Mouse (Mus musculus) B cell, adult (primary cell): ENCODE data around the gene Olfr792. TPM values are rescaled to one million over a fixed set of nuclear protein-coding genes. Genes with fewer than 3 reads are reported as not detected.

Source experiments
- total RNA-seq: library from RNA; stranded (reverse); gene quantifications from 4 replicates; pipeline ENCODE4 v1.2.4, GENCODE M21; 2023; ENCODE audit not compliant: inconsistent age

Olfr792 gene
- not detected in 4 replicates for total RNA-seq

DNA sequence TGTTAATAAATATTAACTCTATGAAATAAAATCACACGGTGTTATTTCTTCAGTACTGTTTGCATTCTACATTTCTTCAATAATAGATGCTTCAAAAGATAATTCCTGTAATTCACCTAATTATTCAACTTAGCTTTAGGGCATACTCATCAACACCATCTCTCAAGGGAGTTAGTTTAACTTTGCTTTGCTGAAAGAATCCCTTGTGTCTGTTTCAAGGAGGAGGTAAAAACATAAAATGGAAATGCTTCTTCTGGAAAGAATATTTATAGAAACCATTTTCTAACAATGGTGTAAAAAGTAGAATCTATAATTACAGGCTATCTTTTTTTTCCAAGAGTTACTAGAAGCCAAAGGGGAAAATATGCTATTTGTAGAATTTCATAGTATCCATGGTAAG is at the start of gene Olfr792:
Gene Olfr792 (plus strand): TSS at position 301 of the 400 bp plus-strand sequence.

DNA sequence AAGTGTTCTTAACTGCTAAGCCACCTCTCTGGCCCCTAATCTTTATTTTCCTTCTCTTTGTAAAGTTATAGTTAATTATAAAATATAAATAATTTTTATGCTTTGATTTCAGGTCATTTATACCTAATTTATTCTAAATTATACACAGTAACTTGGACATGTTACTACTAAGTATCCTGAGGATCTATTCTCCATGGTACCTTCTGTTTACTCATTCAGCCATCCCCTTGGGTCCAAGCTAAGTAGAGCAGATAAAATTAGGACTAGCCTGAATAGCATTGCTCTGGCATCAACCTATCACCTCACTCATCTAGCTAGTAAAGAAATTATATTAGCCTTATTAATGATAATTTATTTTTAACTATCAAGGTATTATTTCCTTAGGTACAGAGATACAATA is 40.8 kb upstream of the Olfr792 start, which contains the start of gene Olfr790:
Gene Olfr790 (plus strand): TSS at position 301 of the 400 bp plus-strand sequence.

DNA sequence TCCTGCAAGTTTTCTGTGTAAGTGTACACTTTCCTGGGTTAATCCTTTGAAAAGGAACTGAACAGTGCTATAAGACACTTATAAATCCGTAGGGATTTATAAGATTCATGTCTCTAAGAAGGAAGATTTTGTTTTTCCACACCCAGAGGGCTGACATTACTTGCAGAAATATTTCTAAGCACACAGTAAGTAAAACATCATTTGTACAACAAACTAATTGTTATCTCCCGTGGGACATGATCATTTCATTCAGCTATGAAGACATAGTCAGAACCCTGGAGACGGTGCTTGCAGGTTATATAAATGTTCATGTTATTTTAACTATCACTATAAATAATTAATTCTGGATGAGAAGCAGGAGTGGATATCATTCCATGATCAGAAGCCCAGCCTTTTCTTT is 17.5 kb upstream of the Olfr792 start, which contains the start of gene Olfr791:
Gene Olfr791 (plus strand): TSS at position 301 of the 400 bp plus-strand sequence.

GRCm38 (mm10) chr10:129567355-129567754 is 28.4 kb downstream of the Olfr792 start, which contains the start of gene Olfr794:
TSS of gene Olfr794 (plus strand) at chr10:129567655.

Other genes starting within 250 kb of the Olfr792 start
- not detected in 4 replicates for gene Olfr780, start 221.0 kb upstream of the Olfr792 start, total RNA-seq
- gene Olfr781, start 210.3 kb upstream of the Olfr792 start, total RNA-seq: not detected in 4 replicates
- gene Olfr782, start 190.3 kb upstream of the Olfr792 start, total RNA-seq: not detected in 4 replicates
- 0.15 to 0.16 TPM in 2 of 4 replicates, not detected in the others for gene Olfr784, start 155.1 kb upstream of the Olfr792 start, total RNA-seq
- gene Olfr785, start 133.7 kb upstream of the Olfr792 start, total RNA-seq: not detected in 4 replicates
- gene Olfr786, start 111.9 kb upstream of the Olfr792 start, total RNA-seq: not detected in 4 replicates
- gene Olfr787, start 77.3 kb upstream of the Olfr792 start, total RNA-seq: not detected in 4 replicates
- not detected in 4 replicates for gene Olfr788, start 68.2 kb upstream of the Olfr792 start, total RNA-seq
- gene Olfr789, start 54.4 kb upstream of the Olfr792 start, total RNA-seq: not detected in 4 replicates
- gene Olfr790, start 40.7 kb upstream of the Olfr792 start, total RNA-seq: not detected in 4 replicates
- not detected in 4 replicates for gene Olfr791, start 17.4 kb upstream of the Olfr792 start, total RNA-seq
- gene Olfr794, start 28.5 kb downstream of the Olfr792 start, total RNA-seq: not detected in 4 replicates
- not detected in 4 replicates for gene Olfr796, start 73.4 kb downstream of the Olfr792 start, total RNA-seq
- gene Olfr798, start 88.8 kb downstream of the Olfr792 start, total RNA-seq: not detected in 4 replicates
- gene Olfr799, start 98.3 kb downstream of the Olfr792 start, total RNA-seq: not detected in 4 replicates
- not detected in 4 replicates for gene Olfr800, start 118.5 kb downstream of the Olfr792 start, total RNA-seq
- gene Olfr801, start 134.7 kb downstream of the Olfr792 start, total RNA-seq: not detected in 4 replicates
- gene Olfr802, start 149.0 kb downstream of the Olfr792 start, total RNA-seq: not detected in 4 replicates
- not detected in 4 replicates for gene Olfr803, start 155.1 kb downstream of the Olfr792 start, total RNA-seq
- not detected in 4 replicates for gene Olfr804, start 164.0 kb downstream of the Olfr792 start, total RNA-seq
- gene Olfr805, start 190.2 kb downstream of the Olfr792 start, total RNA-seq: not detected in 4 replicates
- not detected in 4 replicates for gene Olfr806, start 202.8 kb downstream of the Olfr792 start, total RNA-seq
- not detected in 4 replicates for gene Olfr807, start 218.6 kb downstream of the Olfr792 start, total RNA-seq
- not detected in 4 replicates for gene Olfr808, start 226.3 kb downstream of the Olfr792 start, total RNA-seq
- gene Olfr809, start 235.5 kb downstream of the Olfr792 start, total RNA-seq: not detected in 4 replicates